Mouse (Mus musculus) embryonic stem cell, embryonic (primary cell): ENCODE measurements around the gene Fxyd5.

Source experiments
- CTCF ChIA-PET, 4 experiments: fragments of 300-600 bp in 2 of 4; fragments of 350-600 bp in 2 of 4; sonication (Branson Sonifier 250); formaldehyde crosslinking; loops; one replicate each; lab custom pipeline; 2022; ENCODE audit warnings: inconsistent platforms in 2 of 4; lab: Charles Lee
- POLR2A ChIA-PET, 4 experiments: fragments of 300-600 bp in 2 of 4; fragments of 350-600 bp in 2 of 4; sonication (Branson Sonifier 250); formaldehyde crosslinking; loops; one replicate each; lab custom pipeline; 2022; ENCODE audit warnings: antibody characterized with exemption in 4 of 4, inconsistent platforms in 1 of 4; lab: Charles Lee

Fxyd5 gene

GRCm38 (mm10) chr7:31036917-31037316 is 5.4 kb downstream of the Fxyd5 start:
- CTCF ChIA-PET: interaction anchor here in 2 of 4 experiments (0.6 to 1.4 kb wide), 9 partner anchors 8 to 231 kb away, joined by 3 to 8 read pairs (median 5); partner anchors contain the start of genes Gramd1a (in 1 of the 2) and Lgi4 (in 1 of the 2)
- POLR2A ChIA-PET: interaction anchor here in 2 of 4 experiments (0.6 to 1.8 kb wide), 14 partner anchors 10 to 757 kb away, joined by 3 to 5 read pairs (median 4); partner anchors contain the start of genes Ffar1 (in 1 of the 2), Thap8 (in 1 of the 2), Usf2 (in 1 of the 2) and Wdr62 (in 1 of the 2)

DNA sequence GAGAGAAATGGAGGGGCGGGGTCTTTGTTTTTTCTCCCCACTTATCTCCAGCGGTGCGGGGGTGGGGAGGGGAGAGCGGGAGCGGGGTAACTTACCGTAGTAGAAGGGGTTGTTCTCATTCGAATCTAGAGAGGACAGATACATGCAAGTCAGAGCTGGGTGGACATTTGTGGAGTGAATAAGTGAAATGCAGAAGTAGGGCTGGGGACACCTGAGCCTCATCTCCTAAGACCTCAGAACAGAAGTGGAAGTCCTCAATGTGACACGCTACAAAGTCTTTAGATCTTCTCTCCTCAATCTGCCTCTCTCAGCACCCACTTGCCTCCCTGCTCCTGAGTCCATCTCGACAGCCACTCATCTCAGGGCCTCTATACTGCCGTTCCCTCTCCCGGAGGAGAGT is 7.0 kb downstream of the Fxyd5 start:
- ChIA-PET POLR2A (no interaction called here), CTCF (interaction anchor here in 3 of 4 experiments (0.6 to 1.8 kb wide), 5 partner anchors 13 to 520 kb away, joined by 3 to 5 read pairs (median 3); no protein-coding TSS in a partner anchor)

GRCm38 (mm10) chr7:31034789-31035188 is 7.5 kb downstream of the Fxyd5 start:
- CTCF ChIA-PET: interaction anchor here (0.6 to 1.8 kb wide), 6 partner anchors 13 to 519 kb away, joined by 3 to 5 read pairs (median 3); no protein-coding TSS in a partner anchor
- POLR2A ChIA-PET: interaction anchor here in 1 of 4 experiments (0.6 kb wide), 1 partner anchor 78 kb away, joined by 3 read pairs; no protein-coding TSS in a partner anchor

DNA sequence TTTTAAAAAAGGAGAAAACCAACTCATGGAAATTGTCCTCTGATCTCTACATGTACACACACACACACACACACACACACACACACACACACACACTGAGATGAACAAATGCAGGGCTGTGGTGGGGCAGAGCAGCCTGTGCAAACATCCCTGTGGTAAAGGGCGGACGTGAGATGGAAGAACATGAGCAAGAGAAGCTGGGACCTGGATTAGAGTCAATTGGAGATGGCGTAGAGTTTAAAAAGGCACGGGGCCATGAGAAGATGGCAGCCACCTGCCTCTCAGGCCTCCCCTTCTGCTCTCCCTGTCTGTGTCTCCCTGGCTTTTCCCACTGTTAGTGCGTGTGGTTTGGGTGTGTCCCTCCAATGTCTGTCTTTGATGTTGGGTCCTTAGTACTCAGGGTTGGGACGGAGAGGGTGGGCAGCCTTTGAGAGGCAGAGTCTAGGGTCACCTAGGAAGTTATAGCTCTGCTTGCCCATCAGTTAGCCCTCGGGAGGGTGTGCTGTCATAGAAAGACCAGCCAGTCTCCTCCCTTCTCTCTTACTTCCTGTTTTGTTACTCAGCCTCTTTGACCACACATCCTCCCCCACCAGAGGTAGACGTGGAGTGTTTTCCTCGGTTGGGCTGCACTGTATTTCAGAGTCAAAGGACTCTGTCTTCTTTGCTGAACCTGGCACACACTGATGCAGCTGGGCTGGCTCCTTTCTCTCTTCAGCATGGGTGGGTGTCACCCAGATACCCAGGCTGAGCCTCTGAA is 8.7 kb downstream of the Fxyd5 start:
- POLR2A ChIA-PET: interaction anchor here in 2 of 4 experiments (0.7 to 1.0 kb wide), 2 partner anchors 9 to 246 kb away, joined by 3 read pairs; partner anchors contain the start of genes Fxyd5 (in 1 of the 2) and Krtdap (in 1 of the 2)
- CTCF ChIA-PET: interaction anchor here (0.5 to 1.8 kb wide), 6 partner anchors 12 to 558 kb away, joined by 3 to 5 read pairs (median 4); no protein-coding TSS in a partner anchor

DNA sequence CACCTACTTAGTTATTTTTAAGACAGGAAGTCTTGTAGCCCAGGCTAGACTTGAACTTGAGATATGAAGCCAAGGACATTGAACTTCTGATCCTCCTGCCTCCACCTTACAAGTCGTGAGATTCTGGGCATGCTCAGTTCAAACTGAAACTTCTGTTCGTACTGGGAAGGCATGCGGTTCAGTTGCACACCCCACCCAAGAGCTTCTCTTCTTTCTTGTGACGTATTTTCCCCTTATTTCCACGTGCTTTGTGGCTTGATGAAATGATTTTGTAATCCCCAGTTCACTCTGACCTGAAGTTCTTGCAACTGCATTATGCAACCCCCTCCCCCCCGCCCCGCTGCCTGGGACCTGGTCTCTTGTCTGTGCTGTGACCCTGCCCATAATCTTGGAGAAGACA is 10.6 kb downstream of the Fxyd5 start:
- ChIA-PET CTCF (interaction anchor here in 1 of 4 experiments (1.0 to 1.2 kb wide), 2 partner anchors 66 to 145 kb away, joined by 3 to 5 read pairs; no protein-coding TSS in a partner anchor), POLR2A (no interaction called here)

GRCm38 (mm10) chr7:31030717-31031116 is 11.6 kb downstream of the Fxyd5 start:
- CTCF ChIA-PET: interaction anchor here in 1 of 4 experiments (0.5 kb wide), 1 partner anchor 22 kb away, joined by 4 read pairs; no protein-coding TSS in a partner anchor
- POLR2A ChIA-PET: no interaction called here

- CTCF ChIA-PET: interaction anchor here in 2 of 4 experiments (0.6 to 1.0 kb wide), 3 partner anchors 9 to 360 kb away, joined by 3 to 5 read pairs (median 4); no protein-coding TSS in a partner anchor
- POLR2A ChIA-PET: interaction anchor here in 2 of 4 experiments (0.6 to 1.0 kb wide), 2 partner anchors 9 to 40 kb away, joined by 3 to 4 read pairs; no protein-coding TSS in a partner anchor
Observed at GRCm38 (mm10) chr7:31028609-31029008, 13.7 kb downstream of the Fxyd5 start.

DNA sequence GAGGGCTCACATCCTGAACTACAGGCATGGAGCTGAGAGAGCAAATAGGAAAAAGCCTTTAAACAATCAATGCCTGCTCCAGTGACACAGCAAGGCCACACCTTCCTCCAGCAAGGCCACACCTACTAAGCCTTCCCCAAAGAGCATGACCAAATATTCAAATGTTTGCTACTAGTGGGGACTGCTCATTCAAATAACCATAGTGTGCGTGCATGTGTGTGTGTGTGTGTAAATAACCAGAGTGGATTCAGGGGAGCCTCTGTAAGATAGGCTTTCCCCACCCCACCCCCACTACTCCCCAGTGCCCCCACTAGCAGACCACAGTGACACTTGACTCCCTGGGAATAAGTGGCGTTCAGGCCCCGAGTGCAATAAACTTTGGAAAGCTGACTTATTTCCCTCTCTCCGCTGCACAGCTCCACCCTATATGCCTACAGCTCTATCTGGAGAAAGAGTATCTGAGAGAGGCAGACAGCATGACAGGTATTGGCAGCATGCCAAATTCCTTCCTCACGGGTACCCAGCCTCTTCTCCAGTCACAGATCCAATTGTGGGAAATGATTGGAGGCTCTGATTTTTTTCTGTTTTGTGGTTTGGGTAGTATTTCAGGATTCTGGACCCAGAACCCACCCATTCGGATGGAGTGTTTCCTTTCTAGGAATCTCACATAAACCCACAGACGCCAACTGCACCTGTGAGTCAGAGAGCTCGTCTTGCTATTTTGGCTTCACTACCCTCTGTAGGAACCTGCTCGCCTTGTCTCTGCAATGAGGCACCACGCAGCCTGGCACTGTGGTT is 25.0 kb downstream of the Fxyd5 start:
- ChIA-PET CTCF (interaction anchor here in 3 of 4 experiments (0.6 to 1.0 kb wide), 4 partner anchors 25 to 251 kb away, joined by 3 to 8 read pairs (median 4); partner anchors contain the start of gene Fxyd5 (in 1 of the 3)), POLR2A (no interaction called here)

- ChIA-PET CTCF (no interaction called here), POLR2A (no interaction called here)
Observed at GRCm38 (mm10) chr7:31012971-31013370, 29.3 kb downstream of the Fxyd5 start.

DNA sequence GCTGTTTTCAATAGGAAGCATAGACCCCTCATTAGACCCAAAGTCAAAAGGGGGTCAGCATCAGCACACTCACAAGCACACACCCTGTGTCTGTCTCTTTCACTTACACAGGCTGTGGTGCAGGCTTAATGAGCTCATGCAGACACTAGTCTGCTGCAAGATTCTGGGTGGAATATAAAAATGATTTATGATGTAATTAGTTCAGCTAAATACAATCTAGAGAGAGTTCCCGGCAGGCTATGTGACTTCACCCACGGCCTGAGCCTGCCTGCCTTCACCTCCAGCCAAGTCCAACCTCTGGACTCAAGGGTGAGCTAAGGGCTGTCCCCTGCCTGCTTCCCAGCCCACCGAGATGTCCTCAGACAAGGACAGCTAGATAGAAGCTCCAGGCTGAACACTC is 33.4 kb downstream of the Fxyd5 start:
- POLR2A ChIA-PET: no interaction called here
- CTCF ChIA-PET: interaction anchor here in 1 of 4 experiments (1.1 to 1.2 kb wide), 2 partner anchors 12 to 69 kb away, joined by 3 read pairs; no protein-coding TSS in a partner anchor

DNA sequence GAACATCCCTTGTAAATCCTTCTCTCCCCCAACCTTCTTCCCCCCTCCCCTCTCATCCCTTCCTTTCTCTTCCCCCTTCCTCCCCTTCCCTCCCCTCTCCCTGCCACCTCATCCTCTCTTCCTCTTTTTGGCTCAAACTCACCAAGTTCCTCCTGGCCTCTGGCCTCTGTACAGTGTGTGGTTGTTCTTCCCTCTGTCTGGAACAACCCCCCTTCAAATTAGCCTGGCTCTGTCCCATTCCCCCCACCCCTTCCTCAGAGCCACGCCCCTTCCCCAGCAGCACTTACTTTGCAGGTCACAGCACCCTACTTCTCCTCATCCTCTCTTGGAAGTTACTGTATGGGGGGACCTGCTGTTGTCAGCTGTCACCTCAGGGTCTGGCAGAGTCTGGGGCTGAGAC is 34.1 kb downstream of the Fxyd5 start:
- CTCF ChIA-PET: interaction anchor here in 1 of 4 experiments (1.1 to 1.2 kb wide), 2 partner anchors 11 to 70 kb away, joined by 3 read pairs; no protein-coding TSS in a partner anchor
- POLR2A ChIA-PET: no interaction called here

GRCm38 (mm10) chr7:31007775-31008174 is 34.5 kb downstream of the Fxyd5 start:
- ChIA-PET CTCF (interaction anchor here in 1 of 4 experiments (1.1 kb wide), 1 partner anchor 70 kb away, joined by 3 read pairs; no protein-coding TSS in a partner anchor), POLR2A (no interaction called here)

DNA sequence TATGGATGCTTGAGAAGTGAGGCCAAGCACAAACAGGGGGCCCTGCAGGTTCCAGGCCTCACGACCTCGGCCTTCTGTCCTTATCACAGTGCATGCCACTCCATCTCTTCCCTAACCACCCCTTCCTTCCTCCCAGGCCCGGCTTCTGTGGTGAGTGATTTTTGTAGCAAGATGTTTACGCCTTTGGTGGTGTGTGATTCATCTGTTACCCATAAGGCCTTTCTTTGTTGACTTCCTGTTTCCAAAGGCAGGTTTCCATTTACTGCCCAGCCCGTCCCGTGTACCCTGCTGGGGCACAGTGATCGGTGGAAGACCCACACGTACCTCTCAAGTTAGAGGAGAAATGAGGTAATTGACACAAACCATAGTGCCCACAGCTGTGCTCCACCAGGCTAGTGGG is 39.6 kb downstream of the Fxyd5 start:
- CTCF ChIA-PET: interaction anchor here in 1 of 4 experiments (0.7 kb wide), 1 partner anchor 162 kb away, joined by 11 read pairs; no protein-coding TSS in a partner anchor

GRCm38 (mm10) chr7:31000505-31001020 is 41.7 kb downstream of the Fxyd5 start:
- ChIA-PET POLR2A (interaction anchor here in 1 of 4 experiments (0.7 kb wide), 1 partner anchor 11 kb away, joined by 3 read pairs; no protein-coding TSS in a partner anchor), CTCF (interaction anchor here in 2 of 4 experiments (0.6 to 0.8 kb wide), 2 partner anchors 59 to 78 kb away, joined by 3 to 4 read pairs; no protein-coding TSS in a partner anchor)

More for the DNA sequence above, 39.6 kb downstream of the Fxyd5 start:
- POLR2A ChIA-PET: no interaction called here

DNA sequence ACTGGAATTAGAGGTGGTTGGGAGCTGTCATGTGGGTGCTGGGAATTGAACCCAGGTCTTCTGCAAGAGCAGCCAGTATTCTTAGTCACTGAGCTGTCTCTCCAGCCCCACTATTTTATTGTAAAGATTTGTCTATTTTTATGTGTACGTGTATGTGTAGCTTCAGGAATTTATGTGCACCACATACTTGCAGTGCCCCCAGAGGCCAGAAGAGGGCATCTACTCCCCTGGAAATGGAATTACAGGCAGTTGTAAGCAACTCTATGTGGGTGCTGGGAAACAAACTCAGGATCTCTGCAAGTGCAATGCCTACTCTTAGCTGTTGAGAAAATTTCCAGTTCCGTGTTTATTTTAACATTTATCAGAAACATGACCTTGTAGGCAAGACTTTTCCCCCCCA is 45.8 kb downstream of the Fxyd5 start:
- ChIA-PET CTCF (interaction anchor here (0.6 to 2.7 kb wide), 18 partner anchors 9 to 181 kb away, joined by 3 to 14 read pairs (median 4); partner anchors contain the start of gene Gramd1a (in 1 of the 4)), POLR2A (interaction anchor here in 1 of 4 experiments (0.6 to 1.2 kb wide), 2 partner anchors 23 to 236 kb away, joined by 4 to 11 read pairs; partner anchors contain the start of genes Fam187b and Lsr)

DNA sequence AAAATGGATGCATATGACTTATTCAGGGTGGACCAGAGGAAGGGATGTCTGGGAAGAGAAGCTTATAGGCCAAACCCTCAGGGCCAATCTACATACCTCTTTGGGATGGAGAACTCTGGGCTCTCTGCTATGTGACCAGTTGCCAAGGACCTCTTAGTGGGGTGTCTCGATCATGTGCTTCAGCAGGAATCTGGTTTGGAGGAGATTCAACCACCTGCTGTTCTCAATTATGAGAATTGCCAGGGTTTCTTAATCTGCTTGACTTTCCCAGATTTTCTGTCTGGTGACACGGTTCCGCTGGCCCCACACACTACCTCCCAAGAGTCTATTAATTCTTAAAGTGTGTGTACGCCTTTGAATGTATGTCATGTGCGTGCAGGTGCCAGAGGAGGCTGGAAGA is 48.3 kb downstream of the Fxyd5 start:
- CTCF ChIA-PET: no interaction called here
- POLR2A ChIA-PET: no interaction called here

DNA sequence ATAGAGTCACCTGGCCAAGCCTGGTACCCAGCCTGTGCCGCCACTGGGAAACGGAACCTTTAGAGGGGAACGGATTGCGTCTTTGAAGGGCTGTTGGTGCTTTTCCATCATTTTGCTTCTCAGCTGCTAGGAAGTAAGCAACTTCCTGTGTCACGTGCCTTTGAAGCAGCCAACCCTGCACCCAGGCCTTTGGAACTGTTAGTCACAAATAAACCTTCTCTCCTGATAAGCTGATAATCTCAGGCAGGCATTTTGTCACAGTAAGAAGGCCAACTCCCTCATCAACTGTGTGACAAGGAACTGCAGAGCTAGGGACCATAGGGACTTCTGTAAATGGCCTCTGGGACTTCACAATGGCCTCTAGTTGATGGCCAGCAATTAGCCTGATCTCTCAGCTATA is 50.1 kb downstream of the Fxyd5 start:
- CTCF ChIA-PET: interaction anchor here (0.6 to 1.2 kb wide), 5 partner anchors 12 to 210 kb away, joined by 3 to 19 read pairs (median 3); no protein-coding TSS in a partner anchor
- POLR2A ChIA-PET: interaction anchor here in 1 of 4 experiments (0.8 kb wide), 1 partner anchor 119 kb away, joined by 3 read pairs; no protein-coding TSS in a partner anchor
